Mouse (Mus musculus) intestine, embryonic 14.5 days (tissue): ENCODE results near the gene Sebox. TPM values are rescaled to one million over a fixed set of nuclear protein-coding genes. Genes with fewer than 3 reads are reported as not detected.

ENCODE experiments used
- ATAC-seq: fragments of 200-750 bp; cut with Nextera tagmentation; replicated peaks from 2 replicates; pipeline ENCODE4 v1.8.0; 2017; ENCODE audit warnings: low read depth, moderate number of reproducible peaks, moderate TSS enrichment, moderate library complexity; ENCODE audit not compliant: low FRiP score, low TSS enrichment
- DNase-seq: peaks from one replicate; pipeline ENCODE4 v3.0.0-alpha.2; 2018; ENCODE audit warnings: low spot score
- H3K27ac ChIP-seq: fragments of 300-500 bp; sonication (generic); 2 replicates; pipeline ENCODE4 v1.5.1; 2014; ENCODE audit warnings: low read depth, mild to moderate bottlenecking, control low read depth
- H3K27me3 ChIP-seq: fragments of 300-500 bp; sonication (generic); replicated peaks from 2 replicates; pipeline ENCODE4 v1.6.1; 2014; ENCODE audit warnings: low read length, control low read depth; ENCODE audit not compliant: control insufficient read depth, insufficient read depth
- H3K36me3 ChIP-seq: fragments of 300-500 bp; sonication (generic); 2 replicates; pipeline ENCODE4 v1.6.1; 2014; ENCODE audit warnings: low read length, control low read depth; ENCODE audit not compliant: control insufficient read depth, insufficient read depth
- H3K4me1 ChIP-seq: fragments of 300-500 bp; sonication (generic); replicated peaks from 2 replicates; pipeline ENCODE4 v1.6.1; 2014; ENCODE audit warnings: low read length, control low read depth, mixed read lengths; ENCODE audit not compliant: control insufficient read depth, insufficient read depth
- H3K4me2 ChIP-seq: fragments of 300-500 bp; sonication (generic); 2 replicates; pipeline ENCODE4 v1.6.1; 2014; ENCODE audit warnings: low read length
- H3K4me3 ChIP-seq: fragments of 300-500 bp; sonication (generic); 2 replicates; pipeline ENCODE4 v1.5.1; 2014; ENCODE audit warnings: low read depth, low read length, control low read depth, mixed read lengths
- H3K9ac ChIP-seq: fragments of 300-500 bp; sonication (generic); 2 replicates; pipeline ENCODE4 v1.6.1; 2014; ENCODE audit warnings: mild to moderate bottlenecking, low read length
- H3K9me3 ChIP-seq: fragments of 300-500 bp; sonication (generic); 2 replicates; pipeline ENCODE4 v1.6.1; 2016; ENCODE audit warnings: low read length, control low read depth; ENCODE audit not compliant: control insufficient read depth
- WGBS: fragments of 180-500 bp; shearing (Covaris S2); extraction: QIAGEN DNeasy Blood & Tissue Kit; methylation state at CpG from one replicate; pipeline ENCODE4 v1.1.7; 2014; 5-methylcytosine and 5-hydroxymethylcytosine counted together
- polyA plus RNA-seq: library from polyadenylated mRNA; unstranded; fragments of >200 nt; fragmentation: Nextera tagmentation; extraction: Ambion mirVana; gene quantifications from 2 replicates; pipeline ENCODE4 v1.2.1, GENCODE M21; 2014

Gene Sebox
- polyA plus RNA-seq, 1 experiment from 2014 or later, result not detected

DNA sequence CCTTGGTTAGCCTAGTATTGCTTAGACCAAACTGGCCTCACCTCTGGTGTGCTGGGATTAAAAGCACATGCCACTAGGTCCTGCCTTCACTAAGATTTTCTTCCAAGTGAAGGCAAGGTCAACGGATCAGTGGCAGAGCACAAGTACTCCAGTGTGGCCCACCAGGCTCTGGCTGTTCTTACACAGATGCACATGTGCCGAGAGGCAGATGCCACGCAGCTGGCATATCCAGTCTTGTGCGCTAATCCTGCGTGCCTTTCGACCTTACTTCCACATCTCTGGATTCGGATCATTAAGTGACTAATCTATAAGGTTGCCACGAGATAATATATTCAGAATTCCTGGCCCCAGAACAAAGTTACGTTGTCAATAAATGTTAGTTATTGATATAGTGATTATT is 38.1 kb upstream of the Sebox start:
- 37% methylated on average over 9 of the region's 9 CpGs for WGBS
- ATAC-seq (no peak), DNase-seq (no peak)
- Histone ChIP-seq H3K4me3 (peak overlapping the region; percentile 87), H3K27ac (peak overlapping the region; percentile 91; the same call in 1 of the 2 replicates), H3K4me2 (peak overlapping the region; percentile 78), H3K9me3 (0 out of 2 replicates have a peak, but pooled peaks cover 3% of the 10 kb centered on the region), H3K36me3 (no peaks in the 10 kb centered on the region), H3K4me1 (peaks cover 15% of the 10 kb centered on the region; the same call in 1 of the 2 replicates), H3K9ac (peak overlapping the region; percentile 79), H3K27me3 (no peaks in the 10 kb centered on the region)

DNA sequence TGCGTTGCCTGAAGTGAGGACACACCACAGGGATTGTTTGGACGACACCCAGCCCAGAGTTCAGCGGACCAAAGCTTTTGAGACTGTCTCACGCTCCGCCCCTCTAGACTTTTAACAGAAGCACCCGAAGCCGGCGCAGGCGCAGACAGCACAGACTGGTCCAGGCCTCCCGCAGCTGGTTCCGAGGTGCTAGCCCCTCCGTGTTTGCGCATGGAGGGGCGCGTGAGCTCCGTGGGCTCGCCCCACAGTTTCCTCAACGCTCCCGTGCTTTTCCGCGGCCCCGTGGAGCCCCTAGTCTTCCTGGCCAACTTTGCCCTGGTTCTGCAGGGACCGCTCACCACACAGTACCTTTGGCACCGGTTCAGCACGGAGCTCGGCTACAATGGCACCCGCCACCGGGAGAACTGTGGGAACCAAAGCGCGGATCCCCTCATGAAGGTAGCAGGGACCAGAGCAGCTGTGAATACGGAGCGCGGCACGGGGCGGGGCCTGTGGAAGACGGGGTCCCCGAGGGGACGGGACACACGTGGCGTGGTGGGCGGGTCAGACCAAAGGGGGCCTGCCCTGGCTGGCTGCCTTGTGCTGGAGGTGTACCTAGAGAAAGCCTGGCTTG is 37.6 kb upstream of the Sebox start, which contains the start of gene Slc46a1:
Gene Slc46a1 (plus strand): TSS at position 130 of the 613 bp plus-strand sequence.
- H3K27ac ChIP-seq, result peak within 1 kb of the TSS; percentile 91
- under 1% methylated on average over 41 of the region's 41 CpGs for WGBS
- no peaks in the 10 kb centered on the region for H3K27me3 ChIP-seq
- H3K4me3 ChIP-seq, result peak within 1 kb of the TSS; percentile 87
- peak within 1 kb of the TSS; percentile 79 for H3K9ac ChIP-seq
- 0 out of 2 replicates have a peak, but pooled peaks cover 3% of the 10 kb centered on the region for H3K9me3 ChIP-seq
- H3K36me3 ChIP-seq, result no peaks in the 10 kb centered on the region
- peak; percentile 92 for DNase-seq
- peak; percentile 94 for ATAC-seq
- H3K4me1 ChIP-seq, result peaks cover 15% of the 10 kb centered on the region; the same call in 1 of the 2 replicates
- H3K4me2 ChIP-seq, result peak within 1 kb of the TSS; percentile 78

DNA sequence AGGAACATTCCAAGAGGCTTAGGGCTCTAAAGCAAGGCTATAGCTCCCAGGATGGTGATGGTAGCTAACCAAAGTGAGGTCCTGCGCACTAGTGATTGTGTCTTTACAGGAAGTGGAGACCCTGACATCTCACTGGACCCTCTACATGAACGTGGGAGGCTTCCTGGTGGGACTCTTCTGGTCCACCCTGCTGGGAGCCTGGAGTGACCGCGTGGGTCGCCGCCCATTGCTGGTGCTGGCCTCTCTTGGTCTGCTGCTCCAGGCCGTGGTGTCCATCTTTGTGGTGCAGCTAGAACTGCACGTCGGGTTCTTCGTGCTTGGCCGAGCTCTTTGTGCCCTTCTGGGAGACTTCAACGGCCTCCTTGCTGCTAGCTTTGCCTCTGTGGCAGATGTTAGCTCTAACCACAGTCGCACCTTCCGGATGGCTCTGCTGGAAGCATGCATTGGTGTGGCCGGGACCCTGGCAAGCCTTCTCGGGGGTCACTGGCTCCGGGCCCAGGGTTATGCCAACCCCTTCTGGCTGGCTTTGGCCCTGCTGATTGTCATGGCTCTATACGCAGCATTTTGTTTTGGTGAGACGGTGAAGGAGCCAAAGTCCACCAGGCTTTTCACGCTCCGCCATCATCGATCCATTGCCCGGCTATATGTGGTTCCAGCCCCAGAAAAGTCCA is 36.9 kb upstream of the Sebox start:
- Histone ChIP-seq H3K4me3 (peak overlapping the region; percentile 87), H3K4me1 (peaks cover 15% of the 10 kb centered on the region; the same call in 1 of the 2 replicates), H3K4me2 (peak overlapping the region; percentile 78), H3K27me3 (no peaks in the 10 kb centered on the region), H3K9me3 (0 out of 2 replicates have a peak, but pooled peaks cover 3% of the 10 kb centered on the region), H3K27ac (peak overlapping the region; percentile 91), H3K9ac (peak overlapping the region; percentile 79), H3K36me3 (0 out of 2 replicates have a peak, but pooled peaks cover 1% of the 10 kb centered on the region)
- ATAC-seq (peak; percentile 36), DNase-seq (no peak)
- WGBS, result 70% methylated on average over 23 of the region's 23 CpGs

DNA sequence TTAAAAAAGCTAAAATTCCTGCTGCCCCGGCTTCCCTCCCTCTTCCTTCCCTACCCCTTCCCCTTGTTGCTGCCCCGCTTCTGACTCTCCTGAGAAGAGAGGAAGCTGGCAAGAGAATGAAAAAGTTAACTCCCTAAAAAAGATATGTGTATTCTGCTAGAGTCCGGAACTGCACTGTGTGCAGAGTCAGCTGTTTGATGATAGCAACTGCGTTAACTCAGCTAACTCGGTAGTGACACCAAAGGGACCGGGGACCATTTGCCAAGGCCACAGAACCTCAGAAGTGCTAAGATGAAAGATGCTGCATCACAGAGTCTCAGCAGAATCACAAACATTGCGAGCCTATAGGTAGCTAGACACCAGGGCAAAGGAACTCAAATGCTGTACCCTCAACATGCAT is 35.7 kb upstream of the Sebox start:
- peaks cover 15% of the 10 kb centered on the region; the same call in 1 of the 2 replicates for H3K4me1 ChIP-seq
- no peak for DNase-seq
- H3K27me3 ChIP-seq, result no peaks in the 10 kb centered on the region
- H3K9me3 ChIP-seq, result no peaks in the 10 kb centered on the region
- no peak overlapping the region for H3K4me3 ChIP-seq
- no peak overlapping the region for H3K4me2 ChIP-seq
- H3K27ac ChIP-seq, result no peak overlapping the region
- H3K9ac ChIP-seq, result no peak overlapping the region
- no peak for ATAC-seq
- 83% methylated on average over 7 of the region's 7 CpGs for WGBS
- 0 out of 2 replicates have a peak, but pooled peaks cover 2% of the 10 kb centered on the region for H3K36me3 ChIP-seq

DNA sequence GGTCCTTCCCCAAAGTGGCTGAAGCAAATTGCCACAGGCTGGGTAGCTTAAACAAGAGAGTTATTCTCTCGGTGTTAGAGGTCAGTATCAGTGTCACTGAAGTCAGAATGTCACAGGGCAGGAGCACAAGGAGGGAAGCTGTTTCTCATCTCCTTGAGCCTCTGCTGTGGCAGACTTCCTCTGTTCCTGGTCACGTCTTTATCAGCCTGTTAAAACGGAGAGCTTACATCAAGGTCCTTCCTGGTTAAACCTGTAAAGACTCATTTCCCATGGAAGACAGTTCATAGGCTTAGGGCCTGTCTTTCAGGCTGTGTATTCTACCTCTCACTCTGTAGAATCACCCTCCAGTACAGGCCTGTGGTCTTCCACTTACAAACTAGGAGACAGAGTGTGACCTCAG is 35.3 kb upstream of the Sebox start:
- no peak overlapping the region for H3K4me3 ChIP-seq
- no peak overlapping the region for H3K27ac ChIP-seq
- WGBS, result 49% methylated on average over 3 of the region's 3 CpGs
- H3K4me2 ChIP-seq, result no peak overlapping the region
- ATAC-seq (no peak), DNase-seq (no peak)
- no peaks in the 10 kb centered on the region for H3K9me3 ChIP-seq
- H3K4me1 ChIP-seq, result peaks cover 15% of the 10 kb centered on the region; the same call in 1 of the 2 replicates
- no peak overlapping the region for H3K9ac ChIP-seq
- H3K27me3 ChIP-seq, result no peaks in the 10 kb centered on the region
- 0 out of 2 replicates have a peak, but pooled peaks cover 2% of the 10 kb centered on the region for H3K36me3 ChIP-seq

DNA sequence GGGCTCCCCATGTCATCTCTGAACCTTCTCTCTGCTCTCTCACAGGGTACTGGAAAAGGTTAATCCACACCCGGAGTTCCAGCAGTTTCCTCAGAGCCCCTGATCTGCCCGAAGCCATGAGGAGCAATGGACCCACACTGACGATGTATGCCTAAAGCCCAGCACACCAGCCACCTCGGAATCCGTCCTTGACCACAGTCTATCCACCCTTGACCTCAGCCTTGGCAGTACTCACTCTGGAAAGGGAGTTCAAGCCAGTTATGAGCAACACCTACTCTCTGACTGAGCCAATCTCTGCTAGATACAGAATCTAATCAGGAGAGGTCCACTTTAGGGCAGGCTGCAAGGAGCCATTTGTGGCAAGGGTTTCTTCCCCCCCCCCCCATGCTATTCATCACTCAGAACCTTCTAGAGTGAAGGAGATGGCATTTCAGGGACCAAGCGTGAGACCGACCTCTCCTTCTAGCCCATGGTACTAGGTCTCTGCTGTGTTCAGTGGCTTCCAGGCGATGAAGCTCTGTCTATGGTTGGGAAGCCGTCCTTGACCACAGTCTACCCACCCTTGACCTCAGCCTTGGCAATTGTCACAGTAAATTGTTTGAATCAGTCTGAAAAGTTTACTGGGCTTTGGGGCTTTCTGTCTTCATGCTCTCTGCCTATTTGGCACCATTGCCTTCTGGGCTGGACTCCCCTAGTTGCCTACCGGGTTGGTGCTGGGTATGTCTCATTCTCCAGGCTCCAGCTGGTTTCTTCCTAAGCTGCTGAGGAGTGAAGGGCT is 31.7 kb upstream of the Sebox start:
- 88% methylated on average over 10 of the region's 10 CpGs for WGBS
- H3K9me3 ChIP-seq, result no peaks in the 10 kb centered on the region
- H3K4me2 ChIP-seq, result no peak overlapping the region
- no peak for ATAC-seq
- H3K4me3 ChIP-seq, result no peak overlapping the region
- no peaks in the 10 kb centered on the region for H3K27me3 ChIP-seq
- H3K27ac ChIP-seq, result no peak overlapping the region
- H3K4me1 ChIP-seq, result peaks cover 3% of the 10 kb centered on the region; the same call in 1 of the 2 replicates
- 0 out of 2 replicates have a peak, but pooled peaks cover 2% of the 10 kb centered on the region for H3K36me3 ChIP-seq
- H3K9ac ChIP-seq, result no peak overlapping the region
- DNase-seq, result no peak

DNA sequence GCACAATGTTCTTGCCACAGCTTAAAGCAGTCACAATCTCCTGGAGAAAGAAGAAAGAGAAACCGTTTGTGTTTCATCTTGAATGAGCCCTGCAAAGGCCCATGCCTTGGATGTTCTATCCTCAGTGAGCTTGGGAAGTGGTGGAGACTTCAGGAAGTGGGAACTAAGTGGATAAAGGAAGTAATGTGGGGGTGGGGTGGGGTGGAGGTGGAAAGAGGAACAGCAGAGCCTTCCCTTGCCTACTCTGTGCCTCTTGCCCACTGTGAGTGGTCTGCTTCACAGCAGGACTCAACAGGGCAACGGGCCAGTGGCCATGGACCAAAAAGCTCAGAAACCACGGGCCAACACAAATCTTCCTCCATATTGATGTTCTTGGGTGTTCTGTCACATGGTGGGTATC is 28.0 kb upstream of the Sebox start:
- ATAC-seq, result no peak
- H3K36me3 ChIP-seq, result 0 out of 2 replicates have a peak, but pooled peaks cover 2% of the 10 kb centered on the region
- no peaks in the 10 kb centered on the region for H3K27me3 ChIP-seq
- H3K4me3 ChIP-seq, result no peak overlapping the region
- 85% methylated on average over 3 of the region's 3 CpGs for WGBS
- DNase-seq, result no peak
- H3K9ac ChIP-seq, result no peak overlapping the region
- H3K4me1 ChIP-seq, result no peaks in the 10 kb centered on the region
- H3K4me2 ChIP-seq, result no peak overlapping the region
- H3K9me3 ChIP-seq, result no peaks in the 10 kb centered on the region
- H3K27ac ChIP-seq, result no peak overlapping the region

DNA sequence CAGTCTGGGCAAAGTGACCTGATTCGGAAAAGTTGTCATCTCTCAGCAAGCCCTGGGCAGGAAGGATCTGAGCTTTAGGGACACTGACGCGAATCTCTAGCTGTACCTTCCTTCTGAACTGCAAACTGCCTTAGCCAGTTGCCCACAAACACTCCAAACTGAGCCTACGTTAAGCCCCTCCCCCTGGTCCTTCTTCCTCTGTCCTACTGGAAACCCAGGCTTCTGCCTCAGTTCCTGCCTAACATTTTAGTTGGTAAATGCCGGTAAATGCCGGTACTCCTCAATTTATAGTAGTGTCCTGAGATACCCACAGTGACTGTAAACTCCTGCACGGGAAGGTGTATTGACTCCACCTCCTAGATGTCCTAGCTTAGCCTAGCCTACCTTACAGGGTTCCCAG is 19.6 kb upstream of the Sebox start:
- no peaks in the 10 kb centered on the region for H3K36me3 ChIP-seq
- H3K4me2 ChIP-seq, result no peak overlapping the region
- no peak overlapping the region for H3K9ac ChIP-seq
- DNase-seq, result no peak
- no peaks in the 10 kb centered on the region for H3K9me3 ChIP-seq
- peaks cover 24% of the 10 kb centered on the region for H3K27me3 ChIP-seq
- ATAC-seq, result no peak
- WGBS, result 46% methylated on average over 7 of the region's 7 CpGs
- H3K4me3 ChIP-seq, result no peak overlapping the region
- no peak overlapping the region for H3K27ac ChIP-seq
- H3K4me1 ChIP-seq, result no peaks in the 10 kb centered on the region
